Mouse (Mus musculus) lung, postnatal 4 days (tissue): ENCODE results near the gene Bmx.

Experiments
- DNase-seq, 2 experiments: peaks; one replicate each; pipeline ENCODE4 v3.0.0; 2021

Gene Bmx

GRCm38 (mm10) chrX:164258057-164258456 is at the start of gene Bmx:
TSS of gene Bmx (minus strand) at chrX:164258193.
- DNase-seq: peak in 1 of 2 experiments; percentile 8

GRCm38 (mm10) chrX:164306250-164306649 is 48.3 kb upstream of the Bmx start:
- DNase-seq: no peak

- no peak for DNase-seq
Observed at GRCm38 (mm10) chrX:164291147-164291546, 33.2 kb upstream of the Bmx start.

- peak in 1 of 2 experiments; percentile 27 for DNase-seq
Observed at GRCm38 (mm10) chrX:164287077-164287476, 29.1 kb upstream of the Bmx start.

- no peak for DNase-seq
Observed at GRCm38 (mm10) chrX:164283808-164284207, 25.8 kb upstream of the Bmx start.

GRCm38 (mm10) chrX:164280918-164281647 is 23.1 kb upstream of the Bmx start:
- DNase-seq: no peak

GRCm38 (mm10) chrX:164275536-164275935 is 17.5 kb upstream of the Bmx start:
- DNase-seq: no peak

GRCm38 (mm10) chrX:164270603-164271002 is 12.6 kb upstream of the Bmx start:
- DNase-seq: no peak

- peak; percentile 72 to 79 for DNase-seq
Observed at GRCm38 (mm10) chrX:164269285-164269761, 11.3 kb upstream of the Bmx start, which contains the start of gene Pir. TSS of gene Pir (plus strand) at chrX:164269371.

GRCm38 (mm10) chrX:164264861-164265260 is 6.9 kb upstream of the Bmx start:
- no peak for DNase-seq

- DNase-seq: no peak
Observed at GRCm38 (mm10) chrX:164262286-164262685, 4.3 kb upstream of the Bmx start.

- DNase-seq: peak in 1 of 2 experiments; percentile 9
Observed at GRCm38 (mm10) chrX:164258662-164259061, 669 bp upstream of the Bmx start.

GRCm38 (mm10) chrX:164256527-164256926 is 1.5 kb downstream of the Bmx start:
- DNase-seq: no peak

- no peak for DNase-seq
Observed at GRCm38 (mm10) chrX:164246722-164247121, 11.3 kb downstream of the Bmx start.

GRCm38 (mm10) chrX:164245714-164246113 is 12.3 kb downstream of the Bmx start:
- DNase-seq: peak in 1 of 2 experiments; percentile 24

- DNase-seq: peak in 1 of 2 experiments; percentile 23
Observed at GRCm38 (mm10) chrX:164233380-164233779, 24.6 kb downstream of the Bmx start.

- peak in 1 of 2 experiments; percentile 11 for DNase-seq
Observed at GRCm38 (mm10) chrX:164221989-164222388, 36.0 kb downstream of the Bmx start.

GRCm38 (mm10) chrX:164200547-164200946 is 57.4 kb downstream of the Bmx start:
- DNase-seq: no peak

GRCm38 (mm10) chrX:164197679-164198078 is 60.3 kb downstream of the Bmx start:
- DNase-seq: no peak

GRCm38 (mm10) chrX:164189880-164190279 is 68.1 kb downstream of the Bmx start:
- DNase-seq: no peak

- peak in 1 of 2 experiments; percentile 55 for DNase-seq
Observed at GRCm38 (mm10) chrX:164183844-164184243, 74.1 kb downstream of the Bmx start.

GRCm38 (mm10) chrX:164179746-164180145 is 78.2 kb downstream of the Bmx start:
- DNase-seq: peak in 1 of 2 experiments; percentile 54

- DNase-seq: no peak
Observed at GRCm38 (mm10) chrX:164178856-164179255, 79.1 kb downstream of the Bmx start.

- DNase-seq: no peak
Observed at GRCm38 (mm10) chrX:164175780-164176179, 82.2 kb downstream of the Bmx start.

GRCm38 (mm10) chrX:164175311-164175710 is 82.7 kb downstream of the Bmx start:
- no peak for DNase-seq
